Mouse (Mus musculus): ENCODE results near the gene Srgap2. TPM values are rescaled to one million over a fixed set of nuclear protein-coding genes. Genes with fewer than 3 reads are reported as not detected.

The Srgap2 gene
- polyA plus RNA-seq, 1 experiment from 2014 or later, result 20.8 TPM

- ATAC-seq (ENCODE audit: low FRiP score, low TSS enrichment), result no peak
- WGBS, result 79% methylated on average over 2 of the region's 2 CpGs
- Histone ChIP-seq H3K27ac (ENCODE audit: low read depth, low read length) (no peak overlapping the region), H3K4me1 (ENCODE audit: control insufficient read depth, insufficient read depth, low read length) (no peaks in the 10 kb centered on the region), H3K36me3 (ENCODE audit: control insufficient read depth, insufficient read depth, low read length) (peaks cover 24% of the 10 kb centered on the region), H3K27me3 (ENCODE audit: control insufficient read depth, insufficient read depth, low read length) (no peaks in the 10 kb centered on the region), H3K9me3 (ENCODE audit: control insufficient read depth, low read length) (no peaks in the 10 kb centered on the region), H3K9ac (ENCODE audit: low read depth, low read length) (no peak overlapping the region), H3K4me2 (replicated peaks; ENCODE audit: low read depth, low read length) (no peak overlapping the region), H3K4me3 (ENCODE audit: low read length) (no peak overlapping the region)
Measured at GRCm38 (mm10) chr1:131287267-131287666, 239.9 kb downstream of the Srgap2 start.

DNA sequence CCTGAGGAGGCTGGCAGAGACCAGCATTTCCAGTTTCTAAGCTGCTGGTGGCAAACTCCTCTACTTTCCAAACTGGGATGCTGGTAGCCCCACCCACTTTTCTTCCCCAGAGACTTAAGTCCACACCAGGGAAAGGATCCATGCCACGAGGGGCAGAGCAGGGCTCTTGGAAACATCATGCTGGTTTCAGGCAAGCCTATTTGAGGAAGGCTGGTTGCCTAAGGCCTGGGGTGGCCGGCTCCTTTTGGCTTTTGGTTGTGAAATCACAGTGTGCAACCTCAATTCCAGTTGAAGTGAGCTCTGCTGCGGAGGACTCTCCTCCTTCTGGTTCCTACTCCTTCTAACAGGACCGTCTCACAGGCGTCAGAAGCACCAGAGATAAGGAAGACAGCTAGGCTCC, 240.3 kb downstream of the Srgap2 start:
- ATAC-seq (ENCODE audit: low FRiP score, low TSS enrichment), result no peak
- Histone ChIP-seq H3K27ac (ENCODE audit: low read depth, low read length) (no peak overlapping the region), H3K27me3 (ENCODE audit: control insufficient read depth, insufficient read depth, low read length) (no peaks in the 10 kb centered on the region), H3K4me3 (ENCODE audit: low read length) (no peak overlapping the region), H3K36me3 (ENCODE audit: control insufficient read depth, insufficient read depth, low read length) (peaks cover 22% of the 10 kb centered on the region), H3K4me2 (replicated peaks; ENCODE audit: low read depth, low read length) (no peak overlapping the region), H3K9ac (ENCODE audit: low read depth, low read length) (no peak overlapping the region), H3K4me1 (ENCODE audit: control insufficient read depth, insufficient read depth, low read length) (no peaks in the 10 kb centered on the region), H3K9me3 (ENCODE audit: control insufficient read depth, low read length) (no peaks in the 10 kb centered on the region)
- 73% methylated on average over 5 of the region's 5 CpGs for WGBS

DNA sequence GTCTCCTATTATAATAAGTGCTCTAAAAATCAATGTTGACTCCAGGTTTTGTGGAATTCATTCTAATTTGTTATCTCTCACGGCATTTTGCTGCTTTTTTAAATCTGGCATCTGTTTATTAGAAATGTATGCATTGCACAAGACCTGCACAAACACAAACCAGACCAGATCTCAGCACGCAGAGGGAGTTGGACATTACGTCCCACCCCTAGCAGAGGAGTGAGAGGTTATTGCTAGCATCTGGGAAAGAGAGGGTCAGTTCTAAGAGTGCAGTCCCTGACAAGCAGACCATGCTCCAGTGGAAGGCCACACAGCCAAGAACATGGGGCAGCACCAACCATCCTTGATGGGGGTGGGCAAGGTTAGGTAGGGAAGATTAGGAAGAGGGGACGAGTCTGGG, 242.5 kb downstream of the Srgap2 start:
- Histone ChIP-seq H3K4me2 (replicated peaks; ENCODE audit: low read depth, low read length) (no peak overlapping the region), H3K27me3 (ENCODE audit: control insufficient read depth, insufficient read depth, low read length) (no peaks in the 10 kb centered on the region), H3K36me3 (ENCODE audit: control insufficient read depth, insufficient read depth, low read length) (peaks cover 15% of the 10 kb centered on the region; the same call in 1 of the 2 replicates), H3K9ac (ENCODE audit: low read depth, low read length) (no peak overlapping the region), H3K27ac (ENCODE audit: low read depth, low read length) (no peak overlapping the region), H3K4me3 (ENCODE audit: low read length) (no peak overlapping the region), H3K4me1 (ENCODE audit: control insufficient read depth, insufficient read depth, low read length) (0 out of 2 replicates have a peak, but pooled peaks cover 3% of the 10 kb centered on the region), H3K9me3 (ENCODE audit: control insufficient read depth, low read length) (no peaks in the 10 kb centered on the region)
- ATAC-seq (ENCODE audit: low FRiP score, low TSS enrichment), result no peak
- WGBS, result 80% methylated on average over 4 of the region's 4 CpGs

DNA sequence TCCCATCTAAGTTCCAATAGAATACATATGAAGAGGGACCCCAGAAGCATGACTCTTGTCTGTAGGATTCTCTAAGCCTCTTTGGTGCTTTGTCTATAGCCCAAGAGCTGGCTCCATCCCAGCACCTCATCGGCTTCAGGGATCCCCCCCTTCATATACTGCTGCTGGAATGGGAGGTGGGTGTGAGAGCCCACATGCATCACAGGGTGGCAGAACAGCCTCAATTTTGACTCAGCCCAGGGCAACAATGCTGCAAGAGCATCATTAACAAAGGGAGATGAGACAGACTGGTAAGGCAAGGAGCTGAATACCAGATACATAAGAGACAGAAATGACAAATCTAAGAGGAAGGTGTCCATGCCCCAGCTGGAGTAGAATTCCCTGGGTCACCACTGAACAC, 243.0 kb downstream of the Srgap2 start:
- H3K9ac ChIP-seq (ENCODE audit: low read depth, low read length), result no peak overlapping the region
- H3K36me3 ChIP-seq (ENCODE audit: control insufficient read depth, insufficient read depth, low read length), result peaks cover 11% of the 10 kb centered on the region; the same call in 1 of the 2 replicates
- H3K4me2 ChIP-seq (replicated peaks; ENCODE audit: low read depth, low read length), result no peak overlapping the region
- peaks cover 5% of the 10 kb centered on the region; the same call in 1 of the 2 replicates for H3K4me1 ChIP-seq (ENCODE audit: control insufficient read depth, insufficient read depth, low read length)
- WGBS, result 96% methylated on average over 1 of the region's 1 CpGs
- no peak for ATAC-seq (ENCODE audit: low FRiP score, low TSS enrichment)
- no peaks in the 10 kb centered on the region for H3K9me3 ChIP-seq (ENCODE audit: control insufficient read depth, low read length)
- no peaks in the 10 kb centered on the region for H3K27me3 ChIP-seq (ENCODE audit: control insufficient read depth, insufficient read depth, low read length)
- H3K4me3 ChIP-seq (ENCODE audit: low read length), result no peak overlapping the region
- no peak overlapping the region for H3K27ac ChIP-seq (ENCODE audit: low read depth, low read length)

- Histone ChIP-seq H3K9me3 (ENCODE audit: control insufficient read depth, low read length) (no peaks in the 10 kb centered on the region), H3K4me3 (ENCODE audit: low read length) (no peak overlapping the region), H3K4me1 (ENCODE audit: control insufficient read depth, insufficient read depth, low read length) (peaks cover 8% of the 10 kb centered on the region), H3K4me2 (replicated peaks; ENCODE audit: low read depth, low read length) (no peak overlapping the region), H3K36me3 (ENCODE audit: control insufficient read depth, insufficient read depth, low read length) (no peaks in the 10 kb centered on the region), H3K27me3 (ENCODE audit: control insufficient read depth, insufficient read depth, low read length) (no peaks in the 10 kb centered on the region), H3K9ac (ENCODE audit: low read depth, low read length) (no peak overlapping the region), H3K27ac (ENCODE audit: low read depth, low read length) (no peak overlapping the region)
- WGBS, result 62% methylated on average over 4 of the region's 4 CpGs
- ATAC-seq (ENCODE audit: low FRiP score, low TSS enrichment), result no peak
Measured at GRCm38 (mm10) chr1:131281731-131282130, 245.4 kb downstream of the Srgap2 start.

- no peaks in the 10 kb centered on the region for H3K36me3 ChIP-seq (ENCODE audit: control insufficient read depth, insufficient read depth, low read length)
- no peaks in the 10 kb centered on the region for H3K27me3 ChIP-seq (ENCODE audit: control insufficient read depth, insufficient read depth, low read length)
- peaks cover 8% of the 10 kb centered on the region for H3K4me1 ChIP-seq (ENCODE audit: control insufficient read depth, insufficient read depth, low read length)
- H3K9ac ChIP-seq (ENCODE audit: low read depth, low read length), result no peak overlapping the region
- H3K4me3 ChIP-seq (ENCODE audit: low read length), result no peak overlapping the region
- H3K9me3 ChIP-seq (ENCODE audit: control insufficient read depth, low read length), result no peaks in the 10 kb centered on the region
- 49% methylated on average over 3 of the region's 3 CpGs for WGBS
- ATAC-seq (ENCODE audit: low FRiP score, low TSS enrichment), result no peak
- H3K4me2 ChIP-seq (replicated peaks; ENCODE audit: low read depth, low read length), result no peak overlapping the region
- no peak overlapping the region for H3K27ac ChIP-seq (ENCODE audit: low read depth, low read length)
Measured at GRCm38 (mm10) chr1:131280280-131280679, 246.9 kb downstream of the Srgap2 start.

DNA sequence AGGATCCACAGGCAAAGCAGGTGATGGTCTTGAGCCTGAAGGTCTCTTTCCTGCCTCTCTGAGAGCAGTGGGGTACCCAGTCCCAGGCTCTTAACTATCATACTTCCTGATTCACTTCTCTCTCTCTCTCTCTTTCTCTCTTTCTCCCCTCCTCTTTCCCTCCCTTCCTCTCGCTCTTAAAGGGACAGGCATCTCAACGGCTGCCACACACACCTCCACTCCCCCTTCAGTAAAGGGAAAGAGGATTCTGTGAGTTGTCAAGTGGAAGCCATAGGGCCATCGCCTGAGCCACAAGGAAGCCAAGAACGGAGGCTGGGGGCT, 247.7 kb downstream of the Srgap2 start, which contains the start of gene Ikbke:
Gene Ikbke (minus strand): TSS at position 151 of the 321 bp plus-strand sequence.
- ATAC-seq (ENCODE audit: low FRiP score, low TSS enrichment), result no peak
- Histone ChIP-seq H3K4me3 (ENCODE audit: low read length) (peak within 1 kb of the TSS; percentile 38), H3K27ac (ENCODE audit: low read depth, low read length) (no peak within 1 kb of the TSS), H3K36me3 (ENCODE audit: control insufficient read depth, insufficient read depth, low read length) (no peaks in the 10 kb centered on the region), H3K4me2 (replicated peaks; ENCODE audit: low read depth, low read length) (peak within 1 kb of the TSS; percentile 56), H3K9ac (ENCODE audit: low read depth, low read length) (peak within 1 kb of the TSS; percentile 51; the same call in 1 of the 2 replicates), H3K9me3 (ENCODE audit: control insufficient read depth, low read length) (no peaks in the 10 kb centered on the region), H3K27me3 (ENCODE audit: control insufficient read depth, insufficient read depth, low read length) (no peaks in the 10 kb centered on the region), H3K4me1 (ENCODE audit: control insufficient read depth, insufficient read depth, low read length) (peaks cover 8% of the 10 kb centered on the region)
- 22% methylated on average over 4 of the region's 4 CpGs for WGBS

DNA sequence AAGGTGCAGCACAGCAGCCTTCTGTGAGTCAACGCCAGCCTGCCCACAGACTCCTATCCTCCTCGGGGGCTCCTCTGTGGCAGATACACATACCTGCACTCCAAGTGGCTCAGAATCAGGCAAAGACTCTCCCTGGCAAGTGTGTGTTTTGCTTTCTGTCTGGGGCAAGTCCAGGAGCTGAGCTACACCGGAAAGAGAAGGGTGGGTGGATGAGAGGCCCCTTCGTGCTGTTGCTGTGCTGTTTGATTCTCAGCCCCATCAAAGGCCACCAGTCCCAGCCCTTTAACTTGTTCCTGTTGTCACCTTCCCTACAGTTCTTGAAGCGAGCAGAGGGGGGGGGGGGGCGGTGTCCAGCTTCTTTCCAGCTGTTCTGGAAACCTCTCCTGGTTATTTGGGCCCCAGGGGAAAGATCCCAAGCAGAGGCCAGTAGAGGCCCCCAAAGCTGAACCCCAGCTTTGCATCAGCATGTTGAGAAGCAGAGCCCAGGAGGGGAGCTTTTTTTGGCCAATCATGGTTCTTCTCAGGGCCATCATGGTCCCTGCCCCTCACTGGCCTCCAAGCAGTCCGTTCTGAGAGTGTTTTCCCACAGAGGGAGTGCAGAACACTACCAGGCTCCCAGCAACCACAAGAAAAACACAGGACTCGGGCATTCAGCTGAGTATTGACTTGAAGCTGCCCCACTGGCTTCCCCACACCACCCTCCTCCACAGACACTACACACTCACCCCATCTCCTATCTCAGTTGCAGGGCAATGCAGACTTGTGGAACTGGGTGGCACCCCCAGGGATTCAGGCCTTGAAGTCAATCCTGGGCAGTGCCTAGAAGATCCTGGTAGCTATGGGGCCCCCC, 248.3 kb downstream of the Srgap2 start:
- H3K36me3 ChIP-seq (ENCODE audit: control insufficient read depth, insufficient read depth, low read length), result no peaks in the 10 kb centered on the region

GRCm38 (mm10) chr1:131276831-131277230, 250.3 kb downstream of the Srgap2 start:
- Histone ChIP-seq H3K4me1 (ENCODE audit: control insufficient read depth, insufficient read depth, low read length) (peaks cover 8% of the 10 kb centered on the region), H3K9me3 (ENCODE audit: control insufficient read depth, low read length) (no peaks in the 10 kb centered on the region), H3K27me3 (ENCODE audit: control insufficient read depth, insufficient read depth, low read length) (no peaks in the 10 kb centered on the region), H3K4me2 (replicated peaks; ENCODE audit: low read depth, low read length) (no peak overlapping the region), H3K27ac (ENCODE audit: low read depth, low read length) (no peak overlapping the region), H3K36me3 (ENCODE audit: control insufficient read depth, insufficient read depth, low read length) (no peaks in the 10 kb centered on the region), H3K9ac (ENCODE audit: low read depth, low read length) (no peak overlapping the region), H3K4me3 (ENCODE audit: low read length) (no peak overlapping the region)
- peak; percentile 56 for ATAC-seq (ENCODE audit: low FRiP score, low TSS enrichment)

More for the DNA sequence above, 248.3 kb downstream of the Srgap2 start:
- ATAC-seq (ENCODE audit: low FRiP score, low TSS enrichment), result no peak
- WGBS, result 21% methylated on average over 8 of the region's 8 CpGs
- H3K27ac ChIP-seq (ENCODE audit: low read depth, low read length), result no peak overlapping the region
- H3K9ac ChIP-seq (ENCODE audit: low read depth, low read length), result peak overlapping the region; percentile 51; the same call in 1 of the 2 replicates
- H3K4me2 ChIP-seq (replicated peaks; ENCODE audit: low read depth, low read length), result peak overlapping the region; percentile 56
- peak overlapping the region; percentile 38 for H3K4me3 ChIP-seq (ENCODE audit: low read length)
- H3K9me3 ChIP-seq (ENCODE audit: control insufficient read depth, low read length), result no peaks in the 10 kb centered on the region
- H3K4me1 ChIP-seq (ENCODE audit: control insufficient read depth, insufficient read depth, low read length), result peaks cover 8% of the 10 kb centered on the region
- H3K27me3 ChIP-seq (ENCODE audit: control insufficient read depth, insufficient read depth, low read length), result no peaks in the 10 kb centered on the region
